Mouse (Mus musculus) spleen, adult 2 months (tissue): Measurements from ENCODE around the gene Zp3.

Experiments used
- CTCF ChIP-seq: fragments of 200-500 bp; IDR thresholded peaks from 2 replicates; pipeline ENCODE4 v1.5.1; 2011; ENCODE audit warnings: mild to moderate bottlenecking, inconsistent platforms; ENCODE audit not compliant: insufficient read depth, insufficient read length, insufficient replicate concordance; ENCODE audit errors: extremely low read depth
- POLR2A ChIP-seq: fragments of 200-500 bp; IDR thresholded peaks from 2 replicates; pipeline ENCODE4 v1.6.1; 2011; ENCODE audit warnings: low read depth, low read length, inconsistent platforms

GRCm38 (mm10) chr5:135984546-135985044 is 4.7 kb downstream of the Zp3 start:
- TF ChIP-seq POLR2A (no peak), CTCF (no peak)
